Mouse (Mus musculus): ENCODE data around the gene Ddah2.

GRCm38 (mm10) chr17:35088151-35088550 is 29.3 kb downstream of the Ddah2 start:
- TF ChIP-seq EP300 (IDR thresholded peaks at IDR 0.05; ENCODE audit: low read depth) = no peak
- TF ChIP-seq CTCF (IDR thresholded peaks at IDR 0.05; ENCODE audit: low read depth) = peak; percentile 37

All from heart, postnatal 0 days (tissue).